Mouse (Mus musculus) kidney, postnatal 0 days (tissue): ENCODE data around the gene Noxo1. TPM values are rescaled to one million over a fixed set of nuclear protein-coding genes. Genes with fewer than 3 reads are reported as not detected.

Experiments
- ATAC-seq: fragments of 200-750 bp; cut with Nextera tagmentation; replicated peaks from 2 replicates; pipeline ENCODE4 v1.8.0; 2017; ENCODE audit warnings: low read depth, moderate number of reproducible peaks, moderate TSS enrichment, moderate library complexity; ENCODE audit not compliant: low FRiP score
- DNase-seq: peaks from one replicate; pipeline ENCODE4 v3.0.0-alpha.2; 2016; ENCODE audit warnings: low spot score
- H3K27ac ChIP-seq: fragments of 300-500 bp; sonication (generic); 2 replicates; pipeline ENCODE4 v1.5.1; 2014; ENCODE audit warnings: mild to moderate bottlenecking
- H3K27me3 ChIP-seq: fragments of 300-500 bp; sonication (generic); 2 replicates; pipeline ENCODE4 v1.6.1; 2014; ENCODE audit warnings: low read length, mixed read lengths; ENCODE audit not compliant: insufficient read depth
- H3K36me3 ChIP-seq: fragments of 300-500 bp; sonication (generic); 2 replicates; pipeline ENCODE4 v1.6.1; 2014; ENCODE audit warnings: low read length, mixed read lengths; ENCODE audit not compliant: insufficient read depth
- H3K4me1 ChIP-seq: fragments of 300-500 bp; sonication (generic); replicated peaks from 2 replicates; pipeline ENCODE4 v1.6.1; 2014; ENCODE audit warnings: antibody characterized with exemption, low read length, mixed read lengths; ENCODE audit not compliant: insufficient read depth
- H3K4me2 ChIP-seq: fragments of 300-500 bp; sonication (generic); 2 replicates; pipeline ENCODE4 v1.6.1; 2014; ENCODE audit warnings: mild to moderate bottlenecking, low read length, moderate library complexity, mixed read lengths
- H3K4me3 ChIP-seq: fragments of 300-500 bp; sonication (generic); replicated peaks from 2 replicates; pipeline ENCODE4 v1.5.1; 2014; ENCODE audit warnings: low read depth, low read length
- H3K9ac ChIP-seq: fragments of 300-500 bp; sonication (generic); 2 replicates; pipeline ENCODE4 v1.6.1; 2014; ENCODE audit warnings: low read depth, low read length
- H3K9me3 ChIP-seq: fragments of 300-500 bp; sonication (generic); replicated peaks from 2 replicates; pipeline ENCODE4 v1.6.1; 2016; ENCODE audit warnings: low read length, inconsistent platforms, mixed read lengths
- CTCF ChIP-seq: IDR thresholded peaks from 2 replicates; pipeline ENCODE4 v1.5.1; 2016; ENCODE audit warnings: antibody characterized with exemption, low read depth, mild to moderate bottlenecking, moderate library complexity
- WGBS: fragments of 180-500 bp; shearing (Covaris S2); extraction: QIAGEN DNeasy Blood & Tissue Kit; methylation state at CpG from one replicate; pipeline ENCODE4 v1.1.7; 2014; 5-methylcytosine and 5-hydroxymethylcytosine counted together
- polyA plus RNA-seq: library from polyadenylated mRNA; unstranded; fragments of >200 nt; fragmentation: Nextera tagmentation; extraction: Ambion mirVana; gene quantifications from 2 replicates; pipeline ENCODE4 v1.2.1, GENCODE M21; 2015

Noxo1 gene
- polyA plus RNA-seq, 1 experiment from 2014 or later: 2.6 TPM

GRCm38 (mm10) chr17:24743896-24744295 is 47.9 kb downstream of the Noxo1 start:
- Histone ChIP-seq H3K9me3 (no peaks in the 10 kb centered on the region), H3K4me3 (no peak overlapping the region), H3K27ac (no peak overlapping the region), H3K27me3 (no peaks in the 10 kb centered on the region), H3K36me3 (no peaks in the 10 kb centered on the region), H3K4me1 (no peaks in the 10 kb centered on the region), H3K9ac (no peak overlapping the region), H3K4me2 (no peak overlapping the region)
- no peak for TF ChIP-seq CTCF
- ATAC-seq: no peak
- no peak for DNase-seq
- 69% methylated on average over 5 of the region's 5 CpGs for WGBS

GRCm38 (mm10) chr17:24744381-24744780 is 48.3 kb downstream of the Noxo1 start:
- DNase-seq (no peak), ATAC-seq (no peak)
- H3K4me2 ChIP-seq: no peak overlapping the region
- WGBS: 77% methylated on average over 3 of the region's 3 CpGs
- H3K36me3 ChIP-seq: no peaks in the 10 kb centered on the region
- H3K27me3 ChIP-seq: no peaks in the 10 kb centered on the region
- no peaks in the 10 kb centered on the region for H3K4me1 ChIP-seq
- no peak overlapping the region for H3K27ac ChIP-seq
- H3K4me3 ChIP-seq: no peak overlapping the region
- no peak for TF ChIP-seq CTCF
- no peaks in the 10 kb centered on the region for H3K9me3 ChIP-seq
- no peak overlapping the region for H3K9ac ChIP-seq

DNA sequence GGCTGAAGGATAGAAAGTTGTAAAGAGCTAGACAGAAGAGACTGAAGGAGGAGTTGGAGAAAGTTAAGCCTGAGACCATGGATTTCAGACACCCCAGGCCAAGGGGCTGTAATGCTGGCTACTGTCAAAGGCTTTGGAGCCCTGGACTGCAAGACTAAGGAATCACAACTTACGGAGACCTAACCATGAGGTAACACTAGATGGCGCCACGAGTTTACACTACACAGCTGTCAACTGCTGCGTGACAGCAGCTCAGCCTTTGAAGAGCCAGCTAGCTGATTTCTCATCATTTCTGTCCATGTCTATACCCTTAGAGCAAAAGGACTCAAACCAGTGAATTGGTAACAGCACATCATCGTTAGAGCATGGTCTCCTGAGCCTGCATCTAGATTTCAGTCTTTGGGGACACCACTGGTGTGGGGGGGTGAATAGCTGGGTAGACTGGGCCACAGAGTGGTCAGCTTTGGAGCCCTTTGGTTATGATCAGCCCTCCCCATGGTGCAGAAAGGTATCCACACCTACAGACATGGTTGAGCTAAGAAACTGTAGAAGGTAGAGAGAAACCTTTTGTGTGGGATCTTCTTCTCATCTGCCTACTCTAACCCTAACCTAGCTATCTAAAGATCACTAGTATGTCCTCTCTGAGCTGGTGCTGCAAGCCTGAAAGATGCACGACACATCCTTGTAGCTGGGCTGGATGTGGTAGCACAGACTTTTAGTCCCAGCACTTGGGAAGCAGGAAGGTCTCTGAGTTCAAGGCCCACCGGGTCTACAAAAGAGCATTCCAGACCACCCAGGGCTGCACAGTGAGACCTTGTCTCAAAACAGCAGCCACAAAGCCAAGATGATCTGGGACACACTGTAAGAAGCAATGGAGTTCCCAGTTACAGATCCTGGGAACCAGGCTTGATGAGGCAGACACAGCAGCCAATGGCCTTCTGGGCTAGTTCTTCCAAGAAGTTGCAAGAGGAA is 49.8 kb downstream of the Noxo1 start:
- Histone ChIP-seq H3K4me2 (no peak overlapping the region), H3K9me3 (no peaks in the 10 kb centered on the region), H3K4me1 (no peaks in the 10 kb centered on the region), H3K27me3 (no peaks in the 10 kb centered on the region; the same call in 1 of the 2 replicates), H3K4me3 (no peak overlapping the region), H3K36me3 (no peaks in the 10 kb centered on the region), H3K9ac (no peak overlapping the region), H3K27ac (no peak overlapping the region)
- peak; percentile 95 for DNase-seq
- TF ChIP-seq CTCF: peak; percentile 99
- ATAC-seq: peak; percentile 67
- WGBS: 23% methylated on average over 7 of the region's 7 CpGs

GRCm38 (mm10) chr17:24746986-24747385 is 51.0 kb downstream of the Noxo1 start:
- no peak for DNase-seq
- H3K4me1 ChIP-seq: no peaks in the 10 kb centered on the region
- H3K4me2 ChIP-seq: no peak overlapping the region
- H3K36me3 ChIP-seq: no peaks in the 10 kb centered on the region
- H3K4me3 ChIP-seq: no peak overlapping the region
- no peaks in the 10 kb centered on the region; the same call in 1 of the 2 replicates for H3K27me3 ChIP-seq
- WGBS: 30% methylated on average over 4 of the region's 4 CpGs
- no peak overlapping the region for H3K27ac ChIP-seq
- ATAC-seq: 0 out of 2 replicates have a peak, but pooled peaks have one; percentile 25
- no peak overlapping the region for H3K9ac ChIP-seq
- no peak for TF ChIP-seq CTCF
- no peaks in the 10 kb centered on the region for H3K9me3 ChIP-seq

Other genes with a start within 250 kb of the Noxo1 start
- 9.8 and 12.0 TPM in 2 replicates for gene E4f1, start 225.9 kb upstream of the Noxo1 start, polyA plus RNA-seq
- gene Pgp, start 225.8 kb upstream of the Noxo1 start, polyA plus RNA-seq: 61.7 and 64.0 TPM in 2 replicates
- 1.2 and 1.6 TPM in 2 replicates for gene Bricd5, start 222.3 kb upstream of the Noxo1 start, polyA plus RNA-seq
- gene Mlst8, start 217.2 kb upstream of the Noxo1 start, polyA plus RNA-seq: 24.1 and 24.2 TPM in 2 replicates
- 0.82 and 1.1 TPM in 2 replicates for gene Caskin1, start 207.6 kb upstream of the Noxo1 start, polyA plus RNA-seq
- gene Traf7, start 168.3 kb upstream of the Noxo1 start, polyA plus RNA-seq: 59.4 and 67.3 TPM in 2 replicates
- gene Rab26, start 162.0 kb upstream of the Noxo1 start, polyA plus RNA-seq: 3.5 and 3.7 TPM in 2 replicates
- 10.6 and 17.7 TPM in 2 replicates for gene Pkd1, start 146.4 kb upstream of the Noxo1 start, polyA plus RNA-seq
- gene Tsc2, start 63.6 kb upstream of the Noxo1 start, polyA plus RNA-seq: 36.4 and 42.4 TPM in 2 replicates
- gene Nthl1, start 63.6 kb upstream of the Noxo1 start, polyA plus RNA-seq: 13.4 and 14.9 TPM in 2 replicates
- 141 and 145 TPM in 2 replicates for gene Slc9a3r2, start 45.9 kb upstream of the Noxo1 start, polyA plus RNA-seq
- 0.32 and 0.38 TPM in 2 replicates for gene Npw, start 37.8 kb upstream of the Noxo1 start, polyA plus RNA-seq
- gene Zfp598, start 26.5 kb upstream of the Noxo1 start, polyA plus RNA-seq: 17.5 and 18.1 TPM in 2 replicates
- gene Syngr3, start 6.3 kb upstream of the Noxo1 start, polyA plus RNA-seq: 1.4 and 1.7 TPM in 2 replicates
- gene Gfer, start 78 bp upstream of the Noxo1 start, polyA plus RNA-seq: 43.3 and 47.6 TPM in 2 replicates
- 50.5 and 57.3 TPM in 2 replicates for gene Tbl3, start 11.4 kb downstream of the Noxo1 start, polyA plus RNA-seq
- not detected in 2 replicates for gene Rnf151, start 21.8 kb downstream of the Noxo1 start, polyA plus RNA-seq
- gene Rps2, start 21.9 kb downstream of the Noxo1 start, polyA plus RNA-seq: 1,452 and 1,460 TPM in 2 replicates
- 417 and 419 TPM in 2 replicates for gene Ndufb10, start 28.2 kb downstream of the Noxo1 start, polyA plus RNA-seq
- gene Rpl3l, start 31.6 kb downstream of the Noxo1 start, polyA plus RNA-seq: 0.36 and 0.38 TPM in 2 replicates
- gene Msrb1, start 40.4 kb downstream of the Noxo1 start, polyA plus RNA-seq: 45.8 and 48.6 TPM in 2 replicates
- 33.0 and 38.6 TPM in 2 replicates for gene Hs3st6, start 56.8 kb downstream of the Noxo1 start, polyA plus RNA-seq
- gene Meiob, start 108.1 kb downstream of the Noxo1 start, polyA plus RNA-seq: 0.23 and 0.47 TPM in 2 replicates
- gene Hagh, start 143.9 kb downstream of the Noxo1 start, polyA plus RNA-seq: 99.7 and 101 TPM in 2 replicates
- gene Fahd1, start 154.1 kb downstream of the Noxo1 start, polyA plus RNA-seq: 88.0 and 90.7 TPM in 2 replicates
- 6.8 and 8.2 TPM in 2 replicates for gene Igfals, start 169.8 kb downstream of the Noxo1 start, polyA plus RNA-seq
- gene Nubp2, start 190.1 kb downstream of the Noxo1 start, polyA plus RNA-seq: 55.9 and 57.5 TPM in 2 replicates
- gene Spsb3, start 190.4 kb downstream of the Noxo1 start, polyA plus RNA-seq: 53.4 and 55.9 TPM in 2 replicates
- 29.5 and 29.6 TPM in 2 replicates for gene Eme2, start 198.9 kb downstream of the Noxo1 start, polyA plus RNA-seq
- 141 TPM in 2 replicates for gene Mrps34, start 198.9 kb downstream of the Noxo1 start, polyA plus RNA-seq
- 87.1 and 93.1 TPM in 2 replicates for gene Nme3, start 200.3 kb downstream of the Noxo1 start, polyA plus RNA-seq
- 12.7 and 13.7 TPM in 2 replicates for gene Mapk8ip3, start 240.7 kb downstream of the Noxo1 start, polyA plus RNA-seq